Mouse (Mus musculus): ENCODE data around the gene Zfhx3.

GRCm38 (mm10) chr8:108931837-108932236, 989.4 kb downstream of the Zfhx3 start:
- TF ChIP-seq CTCF (conservative IDR thresholded peaks at IDR 0.05; ENCODE audit: insufficient read depth, insufficient read length, low read depth, low read length) (no peak), POLR2A (IDR thresholded peaks at IDR 0.05; ENCODE audit: low read depth, low read length) (no peak)

Measured in kidney, adult 2 months (tissue).